Mouse (Mus musculus) central nervous system, embryonic 14 days (tissue): ENCODE results near the gene Dcn. TPM values are rescaled to one million over a fixed set of nuclear protein-coding genes. Genes with fewer than 3 reads are reported as not detected.

Experiments used
- polyA plus RNA-seq: library from polyadenylated mRNA; depleted of rRNA; stranded (reverse); fragments of >200 nt; gene quantifications from 2 replicates; pipeline ENCODE4 v1.2.3, GENCODE M21; 2012; rRNA removed

The Dcn gene
- 85.3 and 155 TPM in 2 replicates for polyA plus RNA-seq

GRCm38 (mm10) chr10:97479004-97479766 lies at the start of gene Dcn:
Dcn (plus strand) TSS chr10:97479609.

GRCm38 (mm10) chr10:97564957-97565856 lies 85.8 kb downstream of the Dcn start, which contains the start of gene Lum:
Lum (plus strand) TSS chr10:97565128.

Other genes with a start within 250 kb of the Dcn start
- 48.1 and 104 TPM in 2 replicates for gene Lum, start 85.5 kb downstream of the Dcn start, polyA plus RNA-seq
- 0.81 and 3.7 TPM in 2 replicates for gene Kera, start 127.3 kb downstream of the Dcn start, polyA plus RNA-seq
- 1.7 and 17.0 TPM in 2 replicates for gene Epyc, start 164.5 kb downstream of the Dcn start, polyA plus RNA-seq
- gene Ccer1, start 213.4 kb downstream of the Dcn start, polyA plus RNA-seq: not detected in 2 replicates
- not detected in 2 replicates for gene C030005K15Rik, start 247.1 kb downstream of the Dcn start, polyA plus RNA-seq